Mouse (Mus musculus) heart, adult 2 months (tissue): ENCODE results near the gene Olfr329-ps.
"Not testable (repeated sequence)": the region's sequence is repeated elsewhere in the genome, so short reads cannot be mapped to it uniquely, and the experiment has no call there.

Experiments
- CTCF ChIP-seq: fragments of 200-600 bp; IDR thresholded peaks from 2 replicates; pipeline ENCODE4 v1.8.1; 2022; ENCODE audit warnings: antibody characterized with exemption, mild to moderate bottlenecking, moderate library complexity
- EP300 ChIP-seq: fragments of 200-500 bp; IDR thresholded peaks from 2 replicates; pipeline ENCODE4 v1.6.1; 2011; ENCODE audit warnings: low read depth, low read length, control low read depth; ENCODE audit not compliant: insufficient read depth

- TF ChIP-seq CTCF, EP300: not testable (repeated sequence)
Measured at GRCm38 (mm10) chr11:58502472-58502871, 43.8 kb downstream of the Olfr329-ps start, which contains the start of gene Olfr331.
